Mouse (Mus musculus): ENCODE data around the gene Olfml2b. TPM values are rescaled to one million over a fixed set of nuclear protein-coding genes. Genes with fewer than 3 reads are reported as not detected.

The Olfml2b gene
- 39.1 and 44.4 TPM in 2 replicates for polyA plus RNA-seq (2012; rRNA removed; ENCODE audit: low replicate concordance)

GRCm38 (mm10) chr1:170644255-170645205 is at the start of gene Olfml2b:
TSS of gene Olfml2b (plus strand) at chr1:170644532.

Other genes starting within 250 kb of the Olfml2b start
- 6.5 and 21.2 TPM in 2 replicates for gene Nos1ap, start 54.7 kb upstream of the Olfml2b start, polyA plus RNA-seq (2012; rRNA removed; ENCODE audit: low replicate concordance)
- gene Atf6, start 223.2 kb downstream of the Olfml2b start, polyA plus RNA-seq (2012; rRNA removed; ENCODE audit: low replicate concordance): 9.2 and 18.1 TPM in 2 replicates
- gene Gm26620, start 240.5 kb downstream of the Olfml2b start, polyA plus RNA-seq (2012; rRNA removed; ENCODE audit: low replicate concordance): 0.72 and 1.5 TPM in 2 replicates
- 10.4 and 20.8 TPM in 2 replicates for gene Dusp12, start 241.0 kb downstream of the Olfml2b start, polyA plus RNA-seq (2012; rRNA removed; ENCODE audit: low replicate concordance)

Data from mammary gland, adult 2 months (tissue).